Mouse (Mus musculus) ovary, adult 18-20 months (tissue): ENCODE results near the gene Serpinh1.

Source experiments
- DNase-seq: peaks from one replicate; pipeline ENCODE4 v3.0.0; 2022; ENCODE audit warnings: low spot score, mixed read lengths

Serpinh1 gene

DNA sequence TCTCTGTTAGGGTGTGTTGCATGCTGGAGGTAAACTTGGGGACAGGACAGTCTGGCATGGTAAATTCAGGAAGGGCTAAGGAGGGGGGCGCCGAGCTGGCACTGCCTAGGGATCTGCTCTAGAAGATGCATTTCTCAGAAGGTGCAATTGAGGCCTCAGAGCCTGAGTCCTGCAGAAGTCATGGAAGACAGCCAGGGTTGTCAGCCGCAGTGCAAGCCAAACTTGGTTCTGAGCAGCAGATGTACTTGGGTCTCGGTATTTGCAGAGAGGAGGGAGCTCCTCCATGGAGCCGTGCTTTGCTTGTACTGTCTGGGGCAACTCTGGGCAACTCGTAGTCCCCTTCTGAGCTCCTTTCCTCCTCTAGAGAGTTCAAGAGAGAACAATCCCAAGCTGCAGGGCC is 26.9 kb downstream of the Serpinh1 start:
- no peak for DNase-seq

DNA sequence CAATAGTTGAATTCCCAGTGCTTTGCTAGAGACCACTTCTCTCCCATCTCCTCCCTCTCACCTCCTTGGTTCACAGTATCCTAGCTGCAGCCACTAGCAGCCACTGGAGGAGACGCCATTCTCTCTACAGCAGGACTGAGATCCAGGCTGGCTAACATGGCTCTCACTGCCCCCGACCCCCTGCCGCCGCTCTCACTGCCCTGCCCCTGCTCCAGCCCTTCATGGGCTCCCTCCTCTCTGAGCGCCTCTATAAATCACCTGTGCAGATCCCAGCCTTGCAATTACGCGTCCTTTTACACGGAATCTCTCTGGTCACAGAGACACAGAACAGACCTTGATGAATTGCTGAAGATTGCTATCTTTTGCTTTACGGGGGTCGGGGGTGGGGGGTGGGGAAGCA is 28.2 kb downstream of the Serpinh1 start:
- no peak for DNase-seq

DNA sequence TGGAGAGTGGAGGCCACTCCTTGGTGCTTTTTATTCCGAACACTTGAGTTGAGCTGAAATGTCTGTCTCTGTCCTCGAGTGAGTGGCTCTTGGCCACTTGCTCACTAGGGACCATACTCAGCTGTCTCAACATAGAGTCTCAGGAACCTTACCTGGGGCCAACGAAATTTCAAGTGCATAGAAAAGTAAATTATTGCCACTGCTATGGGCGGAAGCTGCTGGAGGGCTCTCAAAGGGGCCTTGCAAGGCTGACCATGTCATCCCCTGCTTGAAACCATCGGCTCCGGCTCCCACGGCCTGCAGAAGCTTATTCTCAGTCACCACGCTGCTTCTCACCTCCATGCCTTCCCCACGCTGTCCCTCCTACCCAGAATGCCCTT is 29.7 kb downstream of the Serpinh1 start:
- DNase-seq = no peak

DNA sequence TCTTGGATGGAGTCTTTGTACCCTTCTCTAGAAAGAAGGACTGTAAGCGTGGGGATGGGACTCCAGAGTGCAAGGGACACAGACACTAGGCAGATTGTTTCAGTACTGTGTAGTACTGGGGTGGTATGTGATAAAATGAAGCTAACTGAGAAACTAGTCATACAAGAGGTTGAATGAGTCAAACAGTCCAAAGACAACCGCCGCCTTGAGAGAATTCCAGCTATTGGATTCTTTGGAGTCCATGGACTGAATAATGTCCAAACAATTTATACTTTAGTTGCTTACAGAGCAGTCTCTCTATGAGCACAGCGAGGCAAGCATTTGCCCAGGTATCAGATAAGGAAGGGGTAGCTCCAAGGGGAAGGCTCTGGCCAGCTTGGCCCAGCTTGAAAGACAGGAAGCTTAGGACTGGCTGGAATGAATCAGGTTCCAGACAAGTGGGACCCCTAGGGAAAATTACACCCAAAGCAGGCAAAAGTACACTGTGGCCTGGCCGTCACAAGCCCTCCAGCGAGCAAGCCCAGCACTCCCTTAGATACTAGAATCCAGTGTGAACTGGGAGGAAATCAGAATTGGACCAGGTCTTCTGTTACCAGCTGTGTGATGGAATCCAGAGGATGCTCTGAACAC is 30.2 kb downstream of the Serpinh1 start:
- no peak for DNase-seq

DNA sequence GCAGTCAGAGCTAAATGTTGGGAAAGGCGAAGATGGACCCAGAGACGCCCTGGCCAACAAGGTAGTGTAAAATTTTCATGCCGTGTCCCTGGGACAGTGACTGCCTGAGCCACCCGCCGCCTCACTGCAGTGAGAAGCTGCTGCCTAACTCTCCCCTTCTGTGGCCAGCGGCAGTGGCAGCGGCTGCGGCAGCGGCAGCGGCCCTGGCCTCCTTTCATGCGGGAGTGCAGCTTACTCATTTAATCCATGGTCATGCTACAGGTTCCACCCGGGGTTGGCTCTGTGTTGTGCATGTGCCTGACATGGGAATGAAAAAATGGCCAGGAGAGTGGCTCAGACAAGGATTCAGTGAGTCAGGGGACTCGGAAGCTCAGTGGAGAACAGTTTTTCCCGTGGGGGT is 32.5 kb downstream of the Serpinh1 start:
- DNase-seq = no peak

DNA sequence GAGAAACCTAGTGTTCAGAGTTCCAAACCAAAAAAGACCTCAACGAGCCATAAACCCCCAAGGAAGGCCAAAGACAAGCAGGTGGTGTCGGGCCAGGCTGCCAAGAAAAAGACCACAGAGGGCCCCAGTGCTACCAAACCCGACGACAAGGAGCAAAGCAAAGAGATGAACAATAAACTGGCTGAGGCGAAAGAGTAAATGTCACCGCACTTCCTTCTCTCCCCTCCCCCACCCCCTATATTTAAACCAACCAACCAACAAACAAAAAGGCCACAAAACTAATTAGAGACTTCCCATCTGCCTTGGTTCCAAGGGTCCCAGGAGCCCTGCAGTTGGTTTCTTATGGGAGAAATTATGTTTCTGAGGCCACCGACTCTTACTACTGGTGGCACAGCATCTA is 35.6 kb downstream of the Serpinh1 start:
- DNase-seq = no peak

DNA sequence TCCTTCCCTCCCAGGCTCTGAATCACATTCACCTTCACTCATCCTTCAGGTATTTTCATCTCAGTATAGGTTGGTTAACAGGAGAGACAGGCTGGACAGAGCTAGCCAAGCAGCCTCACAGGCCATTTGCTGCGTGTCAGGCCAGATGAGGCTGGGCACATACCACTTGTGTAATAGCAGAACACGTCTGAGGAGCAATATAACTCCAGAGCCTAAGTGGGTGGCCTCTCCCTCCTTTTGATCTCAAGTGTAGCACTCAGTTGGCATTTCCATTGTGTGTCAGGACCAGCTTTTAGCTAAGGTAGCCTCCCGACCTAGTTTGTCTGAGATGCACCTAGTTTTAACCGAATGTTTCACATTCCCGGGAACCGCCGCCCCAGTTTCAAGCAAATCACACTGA is 36.8 kb downstream of the Serpinh1 start:
- no peak for DNase-seq

DNA sequence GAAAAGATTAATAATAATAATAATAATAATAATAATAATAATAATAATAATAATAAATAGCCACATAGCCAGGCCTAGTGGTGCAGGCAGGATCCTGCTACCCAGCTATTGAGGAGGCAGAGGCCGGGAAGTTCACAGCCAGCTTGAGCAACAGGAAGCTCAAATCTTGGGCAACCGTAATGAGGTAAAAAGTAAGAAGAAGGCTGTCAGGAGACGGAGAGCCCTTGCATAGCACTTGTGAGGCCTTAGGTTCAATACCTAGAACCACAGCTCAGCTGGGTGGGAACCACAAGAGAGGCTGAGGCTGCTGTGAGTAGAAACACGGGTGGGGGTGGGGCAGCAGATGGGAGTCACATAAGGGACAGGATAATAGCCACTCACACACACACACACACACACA is 38.5 kb downstream of the Serpinh1 start:
- no peak for DNase-seq

DNA sequence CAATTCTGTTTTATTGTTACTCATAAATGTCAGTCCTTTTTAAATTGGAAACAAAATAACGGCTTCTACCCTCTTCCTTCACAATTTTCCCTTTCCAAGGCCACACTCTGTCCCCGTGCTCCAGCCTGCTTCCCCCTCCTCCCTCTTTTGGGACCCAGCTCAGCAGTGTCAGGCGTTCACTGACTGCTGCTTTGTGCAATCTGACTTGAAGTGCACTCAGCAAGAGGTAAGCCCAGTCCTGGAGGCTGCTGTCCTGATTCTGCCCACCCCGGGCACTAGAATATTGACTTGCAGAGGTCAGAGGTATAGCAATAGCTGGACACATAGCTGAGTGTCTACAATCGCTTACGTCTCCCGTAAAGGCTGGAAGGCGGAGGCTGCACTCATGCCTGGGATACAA is 39.8 kb downstream of the Serpinh1 start:
- DNase-seq = no peak

DNA sequence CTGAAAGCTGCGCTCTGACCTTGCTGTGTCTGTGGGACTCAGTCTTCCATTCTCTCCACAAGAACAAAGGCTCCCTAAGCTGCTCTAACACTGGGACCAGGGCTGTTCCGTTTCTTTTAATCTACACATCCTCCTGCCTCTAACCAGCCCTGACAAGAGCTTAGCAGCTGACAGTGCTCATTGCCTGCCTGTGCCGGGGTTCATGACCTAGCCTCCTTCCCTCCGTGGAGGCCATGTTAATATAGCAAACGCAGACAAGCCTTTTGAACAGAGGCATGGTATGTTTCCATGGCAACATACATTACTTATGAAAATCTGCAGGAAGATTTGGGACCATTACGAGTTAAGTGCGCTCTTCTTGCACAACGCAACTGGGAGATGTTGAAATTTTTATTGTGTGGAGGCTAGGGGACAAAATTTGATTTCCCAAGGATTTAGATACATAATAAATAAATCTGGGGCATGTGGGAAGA is 40.3 kb downstream of the Serpinh1 start:
- DNase-seq = no peak

DNA sequence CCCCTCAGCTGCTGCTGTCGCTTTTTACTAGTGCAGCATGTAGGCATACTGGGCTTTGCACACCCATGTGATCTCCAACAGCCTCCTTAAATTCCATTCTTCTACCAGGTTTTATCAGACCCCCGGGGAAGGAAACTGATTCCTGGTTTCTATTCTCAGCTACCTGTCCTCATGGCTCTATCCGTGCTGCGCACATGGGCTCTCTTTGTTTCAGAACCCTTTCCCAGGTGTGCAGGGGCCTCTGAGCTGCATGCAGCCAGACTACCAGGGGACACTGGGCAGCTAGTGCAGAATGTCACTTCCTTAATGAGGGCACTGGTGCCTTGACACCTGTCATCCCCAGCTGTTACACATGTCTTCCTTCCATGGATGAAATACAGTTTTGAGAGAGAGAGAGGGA is 41.0 kb downstream of the Serpinh1 start:
- DNase-seq = no peak

DNA sequence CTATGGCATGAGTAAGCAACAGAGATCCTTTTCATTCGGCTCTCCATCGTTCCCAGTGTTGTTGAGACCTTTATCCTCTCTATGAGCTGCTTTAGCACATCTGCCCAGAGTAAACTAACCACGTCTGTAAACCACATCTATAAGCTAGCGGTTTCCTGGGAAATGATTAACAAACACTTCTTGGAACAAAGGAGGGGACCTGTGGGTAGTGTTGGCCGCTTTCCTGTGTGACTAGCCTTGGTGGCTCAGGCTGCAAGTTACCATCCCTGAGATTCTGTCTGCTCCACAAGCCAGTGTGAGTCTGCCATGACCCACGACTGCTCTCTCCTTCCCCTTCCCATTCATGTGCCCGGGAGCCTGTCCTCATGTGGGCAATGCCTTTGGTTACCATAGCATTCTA is 41.6 kb downstream of the Serpinh1 start:
- DNase-seq = no peak

DNA sequence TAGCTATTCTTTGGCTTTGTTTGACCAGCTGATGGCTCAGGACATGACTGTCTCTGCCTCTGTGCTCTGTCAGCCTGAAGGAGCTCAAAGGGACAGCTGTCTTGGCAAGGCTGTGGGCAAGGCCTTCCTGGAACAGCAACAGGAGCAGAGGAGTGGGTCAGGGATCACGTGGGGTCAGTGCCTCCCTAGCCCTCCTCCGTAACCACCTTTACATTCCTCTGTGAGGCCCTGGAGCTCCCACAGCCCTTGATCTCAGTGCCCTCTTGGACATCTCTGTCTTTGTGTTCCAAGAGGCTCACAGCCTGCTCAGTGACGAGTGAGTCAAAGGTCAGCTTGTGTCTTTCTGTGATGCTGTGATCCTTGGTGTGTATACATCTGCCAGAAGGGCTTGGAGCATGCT is 46.4 kb downstream of the Serpinh1 start:
- DNase-seq = no peak

DNA sequence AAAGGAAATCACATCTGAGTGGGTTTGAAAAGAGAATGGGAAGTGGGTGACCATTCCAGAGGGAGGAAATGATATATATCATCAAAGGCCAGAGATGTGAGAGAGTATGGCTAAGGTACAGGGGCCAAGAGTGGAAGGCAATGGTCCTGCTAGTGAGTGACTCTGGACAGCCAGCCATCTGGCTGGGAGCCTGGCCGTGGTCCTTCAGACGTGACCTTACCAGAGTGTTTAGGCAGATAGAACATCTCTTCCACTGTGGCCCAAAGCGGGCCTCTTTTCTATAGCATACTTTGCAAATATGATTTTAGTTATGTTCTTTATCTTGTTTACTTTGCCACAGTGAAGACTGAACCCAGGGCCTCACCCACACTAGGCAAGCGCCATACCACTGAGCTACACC is 47.4 kb downstream of the Serpinh1 start:
- DNase-seq = no peak

DNA sequence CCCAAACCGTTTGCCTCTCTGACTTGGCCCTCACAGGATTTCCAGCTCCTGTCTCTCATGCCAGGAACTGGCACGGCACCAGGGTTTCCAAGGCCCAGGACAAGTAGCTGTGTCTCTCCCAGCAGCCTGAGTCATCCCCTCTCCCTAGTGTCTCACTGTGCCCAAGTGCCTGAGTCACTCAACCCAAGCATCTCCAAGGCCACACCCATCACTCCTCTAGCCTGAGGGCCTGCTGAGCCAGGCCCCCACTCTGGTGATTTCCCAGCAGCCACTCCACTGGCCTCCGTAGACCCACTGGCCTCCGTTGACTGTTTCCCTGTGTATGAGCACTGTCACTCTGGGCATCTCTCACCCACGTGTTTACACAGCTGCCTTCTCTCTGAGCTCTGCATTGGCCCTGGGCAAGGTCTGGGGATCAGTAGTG is 48.1 kb downstream of the Serpinh1 start:
- DNase-seq = peak; percentile 89

DNA sequence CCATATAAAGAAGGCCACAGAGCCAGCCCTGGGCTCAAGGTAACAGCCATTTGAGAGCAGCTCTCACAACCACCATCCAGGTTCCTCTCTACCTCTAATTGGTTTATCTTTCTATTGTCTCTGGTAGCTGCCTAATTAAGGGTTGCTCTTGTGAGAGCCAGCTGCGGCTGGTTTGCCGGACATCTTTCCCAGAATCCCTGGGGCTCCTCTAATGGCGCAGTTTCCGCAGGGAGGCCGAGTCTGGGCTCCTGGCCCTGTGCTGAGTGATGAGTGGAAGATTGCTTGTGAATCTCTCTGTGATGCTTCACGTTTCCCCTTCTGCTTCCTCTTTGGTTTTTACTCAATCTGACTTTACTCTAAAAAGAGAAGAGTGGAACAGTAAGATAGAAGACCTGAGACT is 49.0 kb downstream of the Serpinh1 start:
- DNase-seq = no peak

DNA sequence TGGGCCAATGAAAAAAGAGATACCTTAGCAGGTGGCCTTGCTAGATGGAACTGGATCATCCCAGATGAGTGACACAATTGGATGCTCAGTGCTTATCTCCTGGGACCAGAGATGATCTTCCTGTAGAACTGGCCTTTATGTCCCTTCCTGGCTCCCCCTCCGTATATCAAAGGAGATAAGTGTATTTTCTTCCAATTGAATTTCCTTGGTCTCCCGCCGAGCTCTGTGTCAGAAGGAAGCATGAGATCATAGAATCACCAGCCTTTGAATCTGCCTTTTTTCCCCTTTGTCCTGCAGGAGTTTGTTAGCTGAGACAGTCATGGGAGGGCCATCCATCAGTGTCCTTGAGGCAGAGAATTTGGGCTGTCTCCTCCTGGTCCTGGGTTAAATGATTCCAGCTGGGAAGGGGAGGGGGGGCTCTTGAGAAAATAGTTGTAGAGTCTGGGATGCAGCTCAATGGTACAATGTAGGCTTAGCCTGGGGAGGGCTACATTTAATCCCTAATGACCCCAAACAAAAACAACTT is 52.3 kb downstream of the Serpinh1 start:
- DNase-seq = no peak
